Mouse (Mus musculus) neural tube, embryonic 14.5 days (tissue): ENCODE measurements around the gene Sult1e1. TPM values are rescaled to one million over a fixed set of nuclear protein-coding genes. Genes with fewer than 3 reads are reported as not detected.

Source experiments
- ATAC-seq: fragments of 200-750 bp; cut with Nextera tagmentation; 2 replicates; pipeline ENCODE4 v1.8.0; 2017; ENCODE audit warnings: low read depth, mild to moderate bottlenecking, moderate TSS enrichment, moderate library complexity
- H3K27ac ChIP-seq: fragments of 300-500 bp; sonication (generic); 2 replicates; pipeline ENCODE4 v1.5.1; 2014; ENCODE audit warnings: low read depth, mild to moderate bottlenecking, control low read depth, low read length, moderate library complexity, mixed read lengths
- H3K27me3 ChIP-seq: fragments of 300-500 bp; sonication (generic); 2 replicates; pipeline ENCODE4 v1.6.1; 2014; ENCODE audit warnings: low read length; ENCODE audit not compliant: control insufficient read depth, insufficient read depth
- H3K36me3 ChIP-seq: fragments of 300-500 bp; sonication (generic); 2 replicates; pipeline ENCODE4 v1.6.1; 2014; ENCODE audit warnings: low read length, mixed read lengths; ENCODE audit not compliant: control insufficient read depth, insufficient read depth
- H3K4me1 ChIP-seq: fragments of 300-500 bp; sonication (generic); 2 replicates; pipeline ENCODE4 v1.6.1; 2014; ENCODE audit warnings: low read length; ENCODE audit not compliant: control insufficient read depth, insufficient read depth
- H3K4me2 ChIP-seq: fragments of 300-500 bp; sonication (generic); 2 replicates; pipeline ENCODE4 v1.6.1; 2014; ENCODE audit warnings: mild to moderate bottlenecking, low read depth, low read length, control low read depth
- H3K4me3 ChIP-seq: fragments of 300-500 bp; sonication (generic); 2 replicates; pipeline ENCODE4 v1.5.1; 2014; ENCODE audit warnings: low read depth, low read length, control low read depth, mixed read lengths
- H3K9ac ChIP-seq: fragments of 300-500 bp; sonication (generic); replicated peaks from 2 replicates; pipeline ENCODE4 v1.6.1; 2014; ENCODE audit warnings: low read depth, mild to moderate bottlenecking, control low read depth, low read length, mixed read lengths
- H3K9me3 ChIP-seq: fragments of 300-500 bp; sonication (generic); 2 replicates; pipeline ENCODE4 v1.6.1; 2016; ENCODE audit warnings: low read length; ENCODE audit not compliant: control insufficient read depth
- WGBS: fragments of 180-500 bp; shearing (Covaris S2); extraction: QIAGEN DNeasy Blood & Tissue Kit; methylation state at CpG from one replicate; pipeline ENCODE4 v1.1.7; 2014; 5-methylcytosine and 5-hydroxymethylcytosine counted together
- polyA plus RNA-seq: library from polyadenylated mRNA; unstranded; fragments of >200 nt; fragmentation: Nextera tagmentation; extraction: Ambion mirVana; gene quantifications from 2 replicates; pipeline ENCODE4 v1.2.1, GENCODE M21; 2014

The Sult1e1 gene
- polyA plus RNA-seq, 1 experiment from 2014 or later: not detected

DNA sequence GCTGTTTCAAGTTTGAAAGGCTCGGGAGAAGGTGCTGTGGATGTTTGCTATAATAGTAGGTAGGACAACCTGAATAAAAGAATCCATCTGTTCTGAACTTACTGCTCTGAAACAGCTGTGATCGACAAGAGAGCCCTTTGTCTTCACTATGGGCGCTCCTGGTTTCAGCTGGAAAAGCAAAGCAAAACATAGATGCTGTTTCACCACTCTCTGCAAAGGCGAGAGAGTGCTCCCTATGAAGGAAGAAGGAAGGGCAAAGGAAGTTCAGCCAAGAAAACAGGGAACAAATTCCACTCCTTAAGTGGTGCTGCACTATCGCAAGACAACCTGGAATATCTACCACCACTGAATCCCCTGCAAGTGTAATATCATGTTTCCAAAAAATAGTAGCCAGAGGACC, 17.9 kb downstream of the Sult1e1 start:
- Histone ChIP-seq H3K27me3 (no peaks in the 10 kb centered on the region), H3K4me2 (no peak overlapping the region), H3K9ac (no peak overlapping the region), H3K27ac (no peak overlapping the region), H3K4me1 (no peaks in the 10 kb centered on the region), H3K36me3 (no peaks in the 10 kb centered on the region), H3K4me3 (no peak overlapping the region), H3K9me3 (no peaks in the 10 kb centered on the region)
- no peak for ATAC-seq
- 60% methylated on average over 5 of the region's 5 CpGs for WGBS

- H3K27ac ChIP-seq: no peak overlapping the region
- H3K4me3 ChIP-seq: no peak overlapping the region
- no peak for ATAC-seq
- H3K4me1 ChIP-seq: no peaks in the 10 kb centered on the region
- H3K27me3 ChIP-seq: no peaks in the 10 kb centered on the region
- H3K36me3 ChIP-seq: no peaks in the 10 kb centered on the region
- H3K9me3 ChIP-seq: no peaks in the 10 kb centered on the region
- H3K9ac ChIP-seq: no peak overlapping the region
- 85% methylated on average over 6 of the region's 6 CpGs for WGBS
- no peak overlapping the region for H3K4me2 ChIP-seq
These were observed 18.6 kb downstream of the Sult1e1 start for GRCm38 (mm10) chr5:87572781-87573180.

GRCm38 (mm10) chr5:87568845-87569244, 22.5 kb downstream of the Sult1e1 start, which contains the start of gene Sult1d1:
TSS of gene Sult1d1 (minus strand) at chr5:87569027.
- ATAC-seq: no peak
- no peak within 1 kb of the TSS for H3K27ac ChIP-seq
- H3K36me3 ChIP-seq: no peaks in the 10 kb centered on the region
- 79% methylated on average over 5 of the region's 5 CpGs for WGBS
- H3K4me3 ChIP-seq: no peak within 1 kb of the TSS
- no peaks in the 10 kb centered on the region for H3K27me3 ChIP-seq
- no peak within 1 kb of the TSS for H3K9ac ChIP-seq
- no peak within 1 kb of the TSS for H3K4me2 ChIP-seq
- no peaks in the 10 kb centered on the region for H3K4me1 ChIP-seq
- H3K9me3 ChIP-seq: no peaks in the 10 kb centered on the region

DNA sequence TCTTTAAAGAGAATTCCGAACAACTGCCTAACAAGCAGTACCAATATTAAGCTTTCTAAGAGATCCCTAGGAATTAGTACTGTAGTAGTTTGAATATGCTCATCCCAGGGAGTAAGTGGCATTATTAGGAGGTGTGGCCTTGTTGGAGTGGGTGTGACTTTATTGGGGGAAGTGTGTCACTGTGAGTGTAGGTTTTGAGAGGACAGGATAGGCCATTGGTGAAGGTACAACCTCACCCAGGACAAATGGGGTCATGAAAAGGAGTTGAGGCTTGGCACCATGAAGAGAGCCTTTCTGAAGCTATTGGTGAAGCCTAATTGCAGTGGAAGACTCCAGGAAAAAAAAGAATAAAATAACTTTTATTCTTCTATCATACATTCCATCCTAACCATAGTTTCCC, 24.1 kb downstream of the Sult1e1 start:
- Histone ChIP-seq H3K36me3 (no peaks in the 10 kb centered on the region), H3K27me3 (no peaks in the 10 kb centered on the region), H3K4me1 (no peaks in the 10 kb centered on the region), H3K9me3 (no peaks in the 10 kb centered on the region), H3K27ac (no peak overlapping the region), H3K4me2 (no peak overlapping the region), H3K4me3 (no peak overlapping the region), H3K9ac (no peak overlapping the region)
- ATAC-seq: no peak
- WGBS: 87% methylated on average over 1 of the region's 1 CpGs

GRCm38 (mm10) chr5:87562966-87563365, 28.4 kb downstream of the Sult1e1 start:
- Histone ChIP-seq H3K9me3 (no peaks in the 10 kb centered on the region), H3K4me1 (no peaks in the 10 kb centered on the region), H3K4me2 (no peak overlapping the region), H3K4me3 (no peak overlapping the region), H3K27me3 (no peaks in the 10 kb centered on the region), H3K9ac (no peak overlapping the region), H3K36me3 (no peaks in the 10 kb centered on the region), H3K27ac (no peak overlapping the region)
- no peak for ATAC-seq

- WGBS: 86% methylated on average over 4 of the region's 4 CpGs
- Histone ChIP-seq H3K4me2 (no peak overlapping the region), H3K4me3 (no peak overlapping the region), H3K27me3 (no peaks in the 10 kb centered on the region), H3K9ac (no peak overlapping the region), H3K36me3 (no peaks in the 10 kb centered on the region), H3K4me1 (no peaks in the 10 kb centered on the region), H3K9me3 (no peaks in the 10 kb centered on the region), H3K27ac (no peak overlapping the region)
- ATAC-seq: no peak
These were observed 28.9 kb downstream of the Sult1e1 start for GRCm38 (mm10) chr5:87562526-87562925.

GRCm38 (mm10) chr5:87560145-87560544, 31.2 kb downstream of the Sult1e1 start:
- 76% methylated on average over 5 of the region's 5 CpGs for WGBS
- Histone ChIP-seq H3K9me3 (no peaks in the 10 kb centered on the region), H3K9ac (no peak overlapping the region), H3K4me2 (no peak overlapping the region), H3K27me3 (no peaks in the 10 kb centered on the region), H3K27ac (no peak overlapping the region), H3K4me3 (no peak overlapping the region), H3K4me1 (no peaks in the 10 kb centered on the region), H3K36me3 (no peaks in the 10 kb centered on the region)
- ATAC-seq: no peak

DNA sequence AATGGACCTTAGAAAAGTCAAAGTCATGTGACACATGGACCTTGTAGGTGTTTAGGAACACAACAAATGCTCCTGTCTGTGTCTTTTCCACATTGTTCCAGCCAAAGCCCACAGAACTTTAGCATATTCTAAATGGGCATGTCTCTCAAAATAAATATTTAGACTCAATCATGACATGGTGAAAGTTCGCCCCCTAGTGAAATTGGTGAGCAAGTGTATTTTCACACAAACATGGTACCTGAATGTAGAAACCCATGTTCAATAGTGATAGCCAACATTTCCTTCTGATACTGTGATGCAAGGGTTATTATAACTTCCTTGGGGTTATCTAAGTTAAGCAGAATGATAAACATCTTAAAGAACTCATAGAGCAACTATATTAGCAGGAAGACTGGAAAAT, 40.5 kb downstream of the Sult1e1 start:
- H3K9ac ChIP-seq: no peak overlapping the region
- no peak for ATAC-seq
- 46% methylated on average over 1 of the region's 1 CpGs for WGBS
- no peaks in the 10 kb centered on the region for H3K4me1 ChIP-seq
- no peaks in the 10 kb centered on the region for H3K27me3 ChIP-seq
- no peaks in the 10 kb centered on the region for H3K9me3 ChIP-seq
- no peak overlapping the region for H3K27ac ChIP-seq
- H3K4me3 ChIP-seq: no peak overlapping the region
- no peaks in the 10 kb centered on the region for H3K36me3 ChIP-seq
- no peak overlapping the region for H3K4me2 ChIP-seq

- no peak for ATAC-seq
- Histone ChIP-seq H3K36me3 (no peaks in the 10 kb centered on the region), H3K9ac (no peak within 1 kb of the TSS), H3K27ac (no peak within 1 kb of the TSS), H3K9me3 (no peaks in the 10 kb centered on the region), H3K4me1 (no peaks in the 10 kb centered on the region), H3K27me3 (no peaks in the 10 kb centered on the region), H3K4me3 (no peak within 1 kb of the TSS), H3K4me2 (no peak within 1 kb of the TSS)
- WGBS: 93% methylated on average over 2 of the region's 2 CpGs
These were observed 53.3 kb downstream of the Sult1e1 start, which contains the start of gene Sult1b1 for GRCm38 (mm10) chr5:87538111-87538510. TSS of gene Sult1b1 (minus strand) at chr5:87538195.
